Mouse (Mus musculus) CD4-positive, CD25-positive, alpha-beta regulatory T cell, adult 4 months (primary cell): ENCODE measurements around the gene Pygl. TPM values are rescaled to one million over a fixed set of nuclear protein-coding genes. Genes with fewer than 3 reads are reported as not detected.
"Not testable (repeated sequence)": the region's sequence is repeated elsewhere in the genome, so short reads cannot be mapped to it uniquely, and the experiment has no call there.

Experiments
- ATAC-seq: one replicate; pipeline ENCODE4 v1.8.0; 2017
- polyA plus RNA-seq, 2 experiments: library from polyadenylated mRNA; unstranded; fragments of 100-300 nt; shearing (Covaris generic); gene quantifications; one replicate each; pipeline ENCODE4 v1.2.1; 2017

Pygl gene
- polyA plus RNA-seq, 2 experiments from 2014 or later: 1.1 to 1.2 TPM

- ATAC-seq: no peak
Measured at GRCm38 (mm10) chr12:70156222-70156621, 75.1 kb downstream of the Pygl start.

- ATAC-seq: no peak
Measured at GRCm38 (mm10) chr12:70153842-70154241, 77.4 kb downstream of the Pygl start, which contains the start of gene Abhd12b. Gene Abhd12b (plus strand): TSS chr12:70154142.

- peak; percentile 66 for ATAC-seq
Measured at GRCm38 (mm10) chr12:70148631-70149265, 82.5 kb downstream of the Pygl start.

- peak; percentile 13 for ATAC-seq
Measured at GRCm38 (mm10) chr12:70147986-70148630, 83.2 kb downstream of the Pygl start.

- ATAC-seq: no peak
Measured at GRCm38 (mm10) chr12:70145586-70145985, 85.7 kb downstream of the Pygl start.

GRCm38 (mm10) chr12:70144637-70145448, 86.4 kb downstream of the Pygl start:
- peak; percentile 53 for ATAC-seq

GRCm38 (mm10) chr12:70144106-70144587, 87.1 kb downstream of the Pygl start:
- ATAC-seq: not testable (repeated sequence)

- ATAC-seq: no peak
Measured at GRCm38 (mm10) chr12:70140993-70141576, 90.2 kb downstream of the Pygl start.

Other genes with a start within 250 kb of the Pygl start
- gene Sav1, start 244.5 kb downstream of the Pygl start, polyA plus RNA-seq: 1 to 10 TPM; 3.0 to 5.0 TPM
- gene Nin, start 117.8 kb downstream of the Pygl start, polyA plus RNA-seq: 10 to 100 TPM; 26.6 to 27.3 TPM
- 1 to 10 TPM; 1.1 to 4.1 TPM for gene Abhd12b, start 77.3 kb downstream of the Pygl start, polyA plus RNA-seq
- under 1 TPM in 1 of 2 experiments, not detected in 1; 0.08 TPM for gene Trim9, start 116.1 kb upstream of the Pygl start, polyA plus RNA-seq
- 100 to 1,000 TPM; 111 to 124 TPM for gene Tmx1, start 221.6 kb upstream of the Pygl start, polyA plus RNA-seq